Mouse (Mus musculus) midbrain, embryonic 16.5 days (tissue): Measurements from ENCODE around the gene Cldn20. TPM values are rescaled to one million over a fixed set of nuclear protein-coding genes. Genes with fewer than 3 reads are reported as not detected.

Source experiments
- polyA plus RNA-seq: library from polyadenylated mRNA; unstranded; fragments of >200 nt; fragmentation: Nextera tagmentation; extraction: Ambion mirVana; gene quantifications from 2 replicates; pipeline ENCODE4 v1.2.1, GENCODE M21; 2015

The Cldn20 gene
- polyA plus RNA-seq, 1 experiment from 2014 or later = 0.30 TPM

Other genes with a start within 250 kb of the Cldn20 start
- gene Tiam2, start 206.0 kb upstream of the Cldn20 start, polyA plus RNA-seq = 4.1 and 4.7 TPM in 2 replicates
- gene Tfb1m, start 25.2 kb downstream of the Cldn20 start, polyA plus RNA-seq = 12.1 and 12.6 TPM in 2 replicates
- not detected in 2 replicates for gene Nox3, start 163.7 kb downstream of the Cldn20 start, polyA plus RNA-seq